Mouse (Mus musculus): Measurements from ENCODE around the gene Mars. TPM values are rescaled to one million over a fixed set of nuclear protein-coding genes. Genes with fewer than 3 reads are reported as not detected.
A peak's percentile ranks its signal among the peaks of the same experiment; 100 is the strongest.
"Not testable (repeated sequence)": the region's sequence is repeated elsewhere in the genome, so short reads cannot be mapped to it uniquely, and the experiment has no call there.

Mars gene
- polyA plus RNA-seq, 1 experiment: 101 TPM

DNA sequence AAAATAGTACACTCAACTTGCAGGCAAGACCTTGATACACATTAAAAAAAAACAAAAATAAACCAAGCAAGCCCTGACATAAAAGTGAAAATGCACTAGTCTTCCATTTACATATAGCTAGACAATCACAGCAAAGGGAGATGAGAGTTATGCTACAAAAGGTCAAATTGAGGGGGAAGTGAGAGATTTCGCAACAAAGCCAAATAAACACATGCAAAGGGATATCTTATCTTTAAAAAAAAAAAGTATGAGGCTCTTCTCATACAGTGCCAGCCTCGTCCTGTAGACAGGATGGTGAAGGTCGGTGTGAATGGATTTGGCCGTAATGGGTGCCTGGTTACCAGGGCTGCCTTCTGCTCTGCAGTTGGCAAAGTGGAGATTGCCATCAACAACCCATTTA is 1.3 kb upstream of the Mars start:
- H3K4me1 ChIP-seq: peaks cover 51% of the 10 kb centered on the region
- no peaks in the 10 kb centered on the region for H3K27me3 ChIP-seq (replicated peaks)
- TF ChIP-seq FLI1 (IDR thresholded peaks at IDR 0.05; ENCODE audit: low read length) (no peak), GATA1 (IDR thresholded peaks at IDR 0.05; ENCODE audit: borderline replicate concordance, low read length) (no peak)

DNA sequence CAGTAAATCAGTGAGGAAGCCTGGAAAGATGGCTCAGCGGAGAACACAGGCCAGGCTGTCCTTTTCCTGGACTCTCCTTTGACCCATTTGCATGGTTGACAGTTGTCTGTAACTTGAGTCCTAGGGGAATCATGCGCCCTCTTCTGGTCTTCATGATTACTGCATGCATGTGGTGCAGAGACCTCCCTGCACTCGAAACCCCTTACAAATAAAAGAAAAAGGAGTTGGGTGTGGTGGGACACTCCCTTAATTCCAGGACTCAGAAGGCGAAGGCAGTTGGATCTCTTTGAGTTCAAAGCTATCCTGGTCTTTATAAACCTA is 730 bp upstream of the Mars start:
- TF ChIP-seq GATA1 (IDR thresholded peaks at IDR 0.05; ENCODE audit: borderline replicate concordance, low read length) (no peak), FLI1 (IDR thresholded peaks at IDR 0.05; ENCODE audit: low read length) (no peak)
- Histone ChIP-seq H3K4me3 (replicated peaks) (peak overlapping the region; percentile 97), H3K27me3 (replicated peaks) (no peaks in the 10 kb centered on the region), H3K36me3 (replicated peaks; ENCODE audit: low read length) (peaks cover 31% of the 10 kb centered on the region), H3K9me3 (peaks cover 3% of the 10 kb centered on the region; the same call in 1 of the 2 replicates), H3K4me1 (peaks cover 46% of the 10 kb centered on the region)

More for the DNA sequence above, 1.3 kb upstream of the Mars start:
- Histone ChIP-seq H3K9me3 (peaks cover 3% of the 10 kb centered on the region; the same call in 1 of the 2 replicates), H3K36me3 (replicated peaks; ENCODE audit: low read length) (peaks cover 25% of the 10 kb centered on the region), H3K4me3 (replicated peaks) (no peak overlapping the region)

DNA sequence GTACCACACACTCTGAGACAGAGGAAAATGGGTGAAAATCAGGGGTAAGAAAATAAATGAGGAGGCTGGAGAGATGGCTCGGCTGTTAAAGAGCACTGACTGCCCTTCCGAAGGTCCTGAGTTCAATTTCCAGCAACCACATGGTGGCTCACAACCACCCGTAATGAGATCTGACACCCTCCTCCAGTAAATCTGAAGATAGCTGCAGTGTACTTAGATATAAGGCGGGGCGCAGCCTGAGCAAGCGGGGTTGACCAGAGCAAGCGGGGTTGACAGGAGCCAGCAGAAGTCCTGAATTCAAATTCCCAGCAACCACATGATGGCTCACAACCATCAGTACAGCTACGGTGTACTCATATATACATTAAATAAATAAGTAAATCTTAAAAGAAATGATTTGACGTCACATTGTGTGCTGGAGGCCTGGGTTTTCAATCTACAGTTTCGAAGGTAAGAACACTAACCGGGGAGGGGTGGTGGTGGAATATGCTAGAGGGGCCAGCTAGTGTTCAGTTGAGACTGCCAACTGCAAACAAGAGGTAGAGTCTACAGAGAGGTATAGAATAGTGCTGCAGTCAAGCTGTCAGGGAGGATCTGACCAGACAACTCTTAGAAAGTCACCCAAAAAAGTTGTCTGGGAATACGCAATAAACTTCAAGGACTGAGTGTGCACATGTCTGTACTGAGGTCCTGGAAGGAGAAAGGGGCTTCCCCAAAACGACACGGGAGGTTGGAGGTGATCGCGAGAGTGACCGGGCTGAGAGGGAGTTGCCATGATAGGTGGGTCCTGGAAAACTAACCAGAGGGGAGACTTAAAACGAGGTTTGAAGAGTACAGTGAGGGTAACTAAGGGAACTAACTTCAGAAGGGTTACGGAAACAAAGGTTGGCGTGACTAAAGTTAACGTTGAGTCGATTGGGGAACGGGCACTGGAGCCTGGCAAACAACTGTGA is 787 bp downstream of the Mars start:
- no peaks in the 10 kb centered on the region for H3K27me3 ChIP-seq (replicated peaks)
- no peak for TF ChIP-seq GATA1 (IDR thresholded peaks at IDR 0.05; ENCODE audit: borderline replicate concordance, low read length)
- no peak for TF ChIP-seq FLI1 (IDR thresholded peaks at IDR 0.05; ENCODE audit: low read length)
- peaks cover 3% of the 10 kb centered on the region; the same call in 1 of the 2 replicates for H3K9me3 ChIP-seq
- peaks cover 46% of the 10 kb centered on the region for H3K36me3 ChIP-seq (replicated peaks; ENCODE audit: low read length)
- peaks cover 45% of the 10 kb centered on the region for H3K4me1 ChIP-seq
- peak overlapping the region; percentile 97 for H3K4me3 ChIP-seq (replicated peaks)

DNA sequence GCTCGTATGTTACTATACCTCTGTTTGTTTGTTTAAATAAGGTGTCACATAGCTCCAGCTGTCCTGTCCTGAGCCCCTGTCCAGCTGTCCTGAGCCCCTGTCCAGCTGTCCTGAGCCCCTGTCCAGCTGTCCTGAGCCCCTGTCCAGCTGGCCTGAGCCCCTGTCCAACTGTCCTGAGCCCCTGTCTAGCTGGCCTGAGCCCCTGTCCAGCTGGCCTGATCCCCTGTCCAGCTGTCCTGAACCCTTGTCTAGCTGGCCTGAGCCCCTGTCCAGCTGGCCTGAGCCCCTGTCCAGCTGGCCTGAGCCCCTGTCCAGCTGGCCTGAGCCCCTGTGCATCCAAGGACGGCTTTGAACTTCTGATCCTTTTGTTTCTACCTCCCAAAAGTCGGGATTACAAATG is 2.4 kb downstream of the Mars start:
- H3K27me3 ChIP-seq (replicated peaks); H3K9me3 ChIP-seq; H3K4me3 ChIP-seq (replicated peaks): not testable (repeated sequence)
- Histone ChIP-seq H3K36me3 (replicated peaks; ENCODE audit: low read length) (peaks cover 62% of the 10 kb centered on the region), H3K4me1 (peaks cover 52% of the 10 kb centered on the region)

- peaks cover 99% of the 10 kb centered on the region for H3K36me3 ChIP-seq (replicated peaks; ENCODE audit: low read length)
- TF ChIP-seq FLI1 (IDR thresholded peaks at IDR 0.05; ENCODE audit: low read length): no peak
- no peak for TF ChIP-seq GATA1 (IDR thresholded peaks at IDR 0.05; ENCODE audit: borderline replicate concordance, low read length)
- H3K4me3 ChIP-seq (replicated peaks): peak overlapping the region; percentile 60
- no peaks in the 10 kb centered on the region for H3K27me3 ChIP-seq (replicated peaks)
- H3K4me1 ChIP-seq: peaks cover 13% of the 10 kb centered on the region
- no peaks in the 10 kb centered on the region for H3K9me3 ChIP-seq
These were observed 8.4 kb downstream of the Mars start for GRCm38 (mm10) chr10:127303136-127303535.

DNA sequence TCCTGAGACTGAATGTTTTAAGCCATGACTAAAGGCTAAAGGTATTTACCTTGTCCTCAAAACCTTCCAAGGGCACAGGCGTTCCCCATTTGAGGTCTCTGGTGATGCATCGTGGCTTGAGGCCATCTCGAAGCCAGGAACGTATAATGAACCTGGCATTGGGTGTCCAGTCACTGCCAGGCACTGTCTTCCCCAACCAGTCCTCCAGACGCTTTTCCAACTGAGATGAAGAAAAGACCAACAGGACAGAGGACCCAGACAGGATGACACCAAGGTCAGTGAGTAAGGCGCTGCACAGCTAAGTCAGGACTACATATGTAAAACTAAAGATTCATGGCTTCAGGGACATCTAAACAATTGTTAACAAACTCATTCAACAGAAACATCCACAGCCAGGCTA is 11.2 kb downstream of the Mars start:
- no peak for TF ChIP-seq FLI1 (IDR thresholded peaks at IDR 0.05; ENCODE audit: low read length)
- no peak for TF ChIP-seq GATA1 (IDR thresholded peaks at IDR 0.05; ENCODE audit: borderline replicate concordance, low read length)
- H3K9me3 ChIP-seq: no peaks in the 10 kb centered on the region

DNA sequence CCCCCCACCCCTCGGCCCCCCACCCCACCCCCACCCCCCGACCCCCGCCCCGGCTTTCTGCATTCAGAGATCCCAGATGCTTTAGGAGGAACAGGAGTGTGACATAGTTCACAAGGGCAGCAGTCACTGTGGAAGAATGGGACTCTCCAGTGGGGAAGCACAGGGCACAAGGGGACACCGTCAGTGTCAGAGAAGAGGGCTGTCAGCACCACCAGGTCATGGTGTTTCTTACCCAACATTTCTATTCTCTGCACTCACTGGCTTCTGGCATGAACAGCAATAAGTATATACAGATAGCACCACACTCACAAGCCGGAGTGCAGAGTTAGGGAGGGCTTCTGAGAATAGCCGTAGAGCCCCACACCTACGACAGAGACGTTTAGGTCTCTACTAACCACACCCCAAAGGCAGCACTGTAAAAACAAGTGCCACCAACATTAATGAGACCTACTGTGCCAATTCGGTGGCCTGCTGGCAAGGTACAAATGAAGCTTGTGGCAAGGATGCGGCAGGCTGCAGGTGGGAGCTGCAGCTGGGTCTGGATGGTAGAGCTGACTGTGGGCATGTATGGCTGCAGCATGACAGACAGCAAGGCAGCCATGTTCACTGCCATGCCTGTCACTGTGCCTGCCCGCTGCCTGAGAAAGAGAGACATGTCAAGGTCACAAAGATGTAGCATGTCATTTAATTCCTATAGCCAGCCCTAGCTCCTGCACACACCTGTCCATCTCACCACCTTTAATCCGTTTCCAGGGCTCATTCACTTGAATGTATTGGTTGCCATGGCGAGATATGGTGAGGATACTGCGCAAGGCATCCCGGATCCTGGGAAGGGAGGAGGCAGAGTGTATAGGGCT is 14.3 kb downstream of the Mars start:
- no peaks in the 10 kb centered on the region for H3K27me3 ChIP-seq (replicated peaks)
- peak overlapping the region; percentile 55 for H3K4me3 ChIP-seq (replicated peaks)
- no peaks in the 10 kb centered on the region for H3K9me3 ChIP-seq
- H3K36me3 ChIP-seq (replicated peaks; ENCODE audit: low read length): peaks cover 99% of the 10 kb centered on the region
- H3K4me1 ChIP-seq: peaks cover 53% of the 10 kb centered on the region
- TF ChIP-seq GATA1 (IDR thresholded peaks at IDR 0.05; ENCODE audit: borderline replicate concordance, low read length): no peak
- no peak for TF ChIP-seq FLI1 (IDR thresholded peaks at IDR 0.05; ENCODE audit: low read length)

More for the DNA sequence above, 11.2 kb downstream of the Mars start:
- Histone ChIP-seq H3K36me3 (replicated peaks; ENCODE audit: low read length) (peaks cover 99% of the 10 kb centered on the region), H3K4me3 (replicated peaks) (no peak overlapping the region), H3K27me3 (replicated peaks) (no peaks in the 10 kb centered on the region), H3K4me1 (peaks cover 30% of the 10 kb centered on the region)

DNA sequence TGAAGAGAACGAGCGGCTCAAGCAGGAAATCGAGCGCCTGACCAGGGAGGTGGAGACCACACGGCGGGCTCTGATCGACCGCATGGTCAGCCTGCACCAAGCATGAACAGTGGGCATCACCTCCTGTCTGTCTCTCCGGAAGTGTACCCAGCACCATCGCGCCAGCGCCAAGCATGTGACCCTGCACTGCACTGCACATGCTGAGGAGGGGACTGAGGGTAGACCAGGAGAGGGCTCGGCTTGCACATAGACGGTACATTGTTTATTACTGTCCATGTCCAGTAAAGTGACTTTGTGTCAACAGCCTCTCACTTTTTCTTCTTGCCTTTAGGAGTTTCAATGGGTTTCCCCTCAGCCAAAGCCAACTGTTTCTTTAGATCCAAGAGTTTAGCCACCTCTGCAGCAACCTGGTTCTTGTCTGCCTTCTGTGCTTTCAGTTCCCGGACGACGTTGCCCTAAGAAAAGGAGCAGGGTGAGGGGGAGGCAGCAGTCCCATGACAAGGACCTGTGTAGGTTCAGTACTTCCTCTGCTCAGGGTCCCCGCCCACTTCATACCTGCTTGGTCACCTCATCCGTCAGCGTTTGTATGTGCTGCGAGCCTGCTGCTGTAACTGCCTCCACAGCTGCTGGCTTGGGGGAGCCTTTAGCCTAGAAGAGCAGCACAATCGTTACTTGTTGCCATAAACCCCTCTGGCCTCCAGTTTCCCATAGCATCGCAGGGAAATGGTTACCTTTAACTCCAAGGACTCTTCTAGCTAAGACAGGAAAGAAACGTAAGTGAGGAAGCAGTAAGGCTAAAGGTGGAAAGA is 15.4 kb downstream of the Mars start:
- Histone ChIP-seq H3K36me3 (replicated peaks; ENCODE audit: low read length) (peaks cover 98% of the 10 kb centered on the region), H3K9me3 (no peaks in the 10 kb centered on the region), H3K4me3 (replicated peaks) (peak overlapping the region; percentile 63), H3K4me1 (peaks cover 57% of the 10 kb centered on the region), H3K27me3 (replicated peaks) (no peaks in the 10 kb centered on the region)
- TF ChIP-seq FLI1 (IDR thresholded peaks at IDR 0.05; ENCODE audit: low read length) (no peak), GATA1 (IDR thresholded peaks at IDR 0.05; ENCODE audit: borderline replicate concordance, low read length) (no peak)

DNA sequence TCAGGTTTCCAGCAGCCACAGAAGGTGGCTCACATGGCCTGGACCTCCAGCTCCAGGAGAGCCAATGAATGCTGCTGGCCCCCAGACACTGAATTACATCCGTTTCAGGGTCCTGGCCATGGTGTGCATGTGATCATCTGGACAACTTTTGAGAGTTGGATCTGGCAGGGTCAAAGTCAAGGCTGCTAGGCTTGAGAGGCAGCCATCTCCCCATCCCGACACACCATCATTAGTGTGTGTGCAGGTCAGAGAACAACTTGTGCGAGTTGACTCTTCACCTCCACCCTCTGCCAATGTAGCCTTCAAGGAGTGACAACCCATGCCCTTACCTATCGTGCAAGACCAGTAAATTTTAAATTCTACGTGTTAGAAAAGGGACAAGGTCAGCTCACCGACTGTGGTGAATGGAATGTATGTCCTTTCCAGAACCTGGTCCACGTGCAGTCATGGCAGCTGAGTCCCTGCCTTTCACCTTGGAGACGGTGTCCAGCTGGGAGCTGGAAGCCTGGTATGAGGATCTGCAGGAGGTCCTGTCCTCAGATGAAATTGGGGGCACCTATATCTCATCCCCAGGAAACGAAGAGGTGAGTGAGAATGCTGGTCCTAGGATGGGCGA is 16.6 kb downstream of the Mars start:
- no peaks in the 10 kb centered on the region for H3K27me3 ChIP-seq (replicated peaks)
- TF ChIP-seq FLI1 (IDR thresholded peaks at IDR 0.05; ENCODE audit: low read length) (no peak), GATA1 (IDR thresholded peaks at IDR 0.05; ENCODE audit: borderline replicate concordance, low read length) (no peak)
- peak overlapping the region; percentile 44 for H3K4me3 ChIP-seq (replicated peaks)
- H3K36me3 ChIP-seq (replicated peaks; ENCODE audit: low read length): peaks cover 86% of the 10 kb centered on the region
- no peaks in the 10 kb centered on the region for H3K9me3 ChIP-seq
- peaks cover 59% of the 10 kb centered on the region for H3K4me1 ChIP-seq

Measured in megakaryocyte, embryonic 14.5 days (primary cell).